Mouse (Mus musculus): ENCODE measurements around the gene Gm20489.

Gene Gm20489

DNA sequence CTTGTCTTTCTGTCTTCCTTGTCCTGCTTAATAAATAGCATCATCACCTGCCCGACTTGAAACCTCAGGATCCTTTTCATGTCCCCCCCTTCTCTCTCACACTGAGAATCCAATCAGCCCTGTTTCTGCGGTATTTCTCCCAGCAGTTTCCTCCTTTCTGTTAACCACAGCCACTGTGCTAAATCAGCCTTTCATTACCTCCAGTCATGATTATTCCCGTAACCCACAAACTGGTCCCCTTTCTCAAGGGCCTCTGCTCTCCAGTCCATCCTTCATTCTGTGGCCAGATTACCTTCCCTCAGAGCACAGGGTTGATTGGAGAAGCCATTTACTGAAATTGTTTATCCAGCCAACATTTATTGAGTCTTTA lies at the start of gene Gm20489:
Gene Gm20489, minus strand, starts transcription at position 269 of the 370 bp plus-strand sequence.
- WGBS, result 81% methylated on average over 3 of the region's 3 CpGs

DNA sequence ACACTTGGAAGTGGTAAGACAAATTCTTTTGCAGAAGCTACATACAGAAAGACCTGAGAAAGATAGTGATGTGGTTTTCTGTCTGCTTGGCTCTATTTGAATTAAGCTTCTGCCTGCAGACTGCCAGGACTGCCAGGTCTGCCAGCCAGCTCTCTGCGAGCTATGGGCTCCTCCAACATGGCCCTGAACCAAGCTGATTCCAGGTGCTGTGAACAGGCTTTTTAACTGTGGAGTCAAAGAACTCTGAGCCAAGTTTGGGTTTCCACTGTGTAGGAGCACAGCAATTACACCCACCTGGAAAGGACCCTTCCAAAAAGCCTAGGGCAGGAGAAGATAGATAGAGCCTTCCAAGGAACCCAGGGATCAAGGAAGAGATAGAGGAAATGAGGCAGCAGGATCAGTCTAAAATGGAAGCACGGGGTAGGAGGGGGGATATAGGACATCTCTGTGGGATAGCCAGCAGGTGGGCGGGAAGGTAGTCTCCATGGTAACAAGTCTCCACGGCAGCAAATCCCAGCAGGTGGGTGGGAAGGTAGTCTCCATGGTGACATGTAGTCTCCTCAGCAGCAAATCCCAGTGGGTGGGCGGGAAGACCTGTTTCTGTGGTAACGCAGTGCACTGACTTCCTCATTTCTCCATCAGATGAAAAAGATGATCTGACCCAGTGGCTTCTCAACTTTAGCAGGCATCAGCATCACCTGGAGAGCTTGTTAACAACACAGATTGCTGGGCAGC lies 45.0 kb upstream of the Gm20489 start:
- 16% methylated on average over 6 of the region's 6 CpGs for WGBS

DNA sequence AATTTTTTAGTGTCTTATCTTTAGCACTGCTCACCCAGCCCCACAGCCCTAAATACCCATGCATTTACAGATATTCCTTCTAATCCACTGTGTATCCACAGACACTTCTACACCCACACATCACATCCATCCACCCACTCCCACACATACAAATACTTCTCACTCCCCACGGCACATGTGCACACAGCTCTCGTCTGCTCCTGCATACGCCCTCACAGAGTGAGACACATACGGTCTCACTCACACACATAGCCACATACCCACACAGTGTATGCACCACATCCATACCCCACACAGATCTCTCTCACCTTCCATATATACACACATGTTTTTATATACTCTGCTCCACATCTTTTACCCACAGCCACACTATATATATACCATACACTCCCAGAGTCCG lies 40.5 kb upstream of the Gm20489 start:
- 48% methylated on average over 5 of the region's 5 CpGs for WGBS

DNA sequence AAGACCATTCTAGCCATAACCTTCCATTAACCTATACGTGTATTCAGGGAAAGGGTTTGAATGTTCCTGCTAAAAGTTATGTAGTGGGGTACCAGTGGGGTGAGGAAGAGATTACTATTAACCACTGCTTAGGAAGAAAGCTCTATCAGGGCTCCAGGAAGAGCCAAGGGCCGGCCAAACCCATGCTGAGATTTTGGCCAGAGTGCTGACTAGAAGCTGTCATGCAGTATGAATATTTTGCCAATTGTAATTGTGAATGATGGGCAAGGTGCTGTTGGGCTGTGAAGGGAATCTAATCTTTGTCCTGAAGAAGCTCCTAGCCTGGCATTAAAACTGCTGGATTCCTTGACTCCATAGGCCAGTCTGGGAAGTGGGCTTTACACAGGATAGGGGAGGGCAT lies 35.8 kb upstream of the Gm20489 start:
- WGBS, result 33% methylated on average over 2 of the region's 2 CpGs

DNA sequence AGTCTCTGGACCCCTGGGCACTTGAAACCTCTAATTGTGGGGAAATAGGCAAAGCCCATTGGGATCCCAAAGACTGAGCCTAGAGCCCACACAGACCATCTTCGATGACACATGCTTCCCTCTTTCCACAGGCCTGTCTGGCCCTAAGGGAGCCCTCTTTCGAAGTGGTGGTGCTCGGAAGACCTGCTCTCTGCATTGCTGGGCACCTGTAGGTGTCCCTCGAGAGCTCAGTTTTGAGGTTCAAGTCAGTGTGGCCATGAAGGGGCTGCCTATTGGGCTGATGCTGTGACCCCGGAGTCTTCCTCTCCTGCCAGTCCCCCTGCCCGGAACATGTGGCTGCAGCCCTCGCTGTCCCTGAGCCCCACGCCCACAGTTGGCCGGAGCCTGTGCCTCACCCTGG lies 32.8 kb upstream of the Gm20489 start:
- 20% methylated on average over 9 of the region's 9 CpGs for WGBS

DNA sequence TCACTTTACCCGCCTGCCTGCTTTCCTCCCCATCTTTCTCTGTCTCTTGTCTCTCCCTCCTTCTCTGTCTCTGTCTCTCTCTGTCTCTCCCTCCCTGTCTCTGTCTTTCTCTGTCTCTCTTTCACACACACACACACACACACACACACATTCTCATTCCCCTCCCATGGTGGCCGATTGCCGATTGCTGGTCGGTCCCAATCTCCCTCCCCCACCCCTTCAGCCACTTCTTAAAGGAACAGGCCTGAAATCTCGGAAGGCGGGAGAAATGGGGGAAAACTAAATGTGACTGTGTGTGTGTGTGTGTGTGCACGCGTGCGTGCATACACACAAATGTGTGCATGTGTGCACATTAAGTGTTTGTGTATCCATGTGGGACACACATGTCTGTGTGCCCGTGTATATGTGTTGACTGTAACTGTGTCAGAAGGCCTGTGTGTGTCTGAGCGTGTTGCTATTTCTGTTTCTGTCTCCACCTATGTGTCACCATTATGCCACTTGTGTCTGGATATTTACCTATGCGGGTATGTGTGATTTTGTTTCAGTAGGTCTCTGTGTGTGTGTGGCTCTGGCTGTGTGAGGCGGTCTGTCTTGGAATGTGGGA lies 31.7 kb upstream of the Gm20489 start:
- WGBS, result 11% methylated on average over 13 of the region's 13 CpGs

DNA sequence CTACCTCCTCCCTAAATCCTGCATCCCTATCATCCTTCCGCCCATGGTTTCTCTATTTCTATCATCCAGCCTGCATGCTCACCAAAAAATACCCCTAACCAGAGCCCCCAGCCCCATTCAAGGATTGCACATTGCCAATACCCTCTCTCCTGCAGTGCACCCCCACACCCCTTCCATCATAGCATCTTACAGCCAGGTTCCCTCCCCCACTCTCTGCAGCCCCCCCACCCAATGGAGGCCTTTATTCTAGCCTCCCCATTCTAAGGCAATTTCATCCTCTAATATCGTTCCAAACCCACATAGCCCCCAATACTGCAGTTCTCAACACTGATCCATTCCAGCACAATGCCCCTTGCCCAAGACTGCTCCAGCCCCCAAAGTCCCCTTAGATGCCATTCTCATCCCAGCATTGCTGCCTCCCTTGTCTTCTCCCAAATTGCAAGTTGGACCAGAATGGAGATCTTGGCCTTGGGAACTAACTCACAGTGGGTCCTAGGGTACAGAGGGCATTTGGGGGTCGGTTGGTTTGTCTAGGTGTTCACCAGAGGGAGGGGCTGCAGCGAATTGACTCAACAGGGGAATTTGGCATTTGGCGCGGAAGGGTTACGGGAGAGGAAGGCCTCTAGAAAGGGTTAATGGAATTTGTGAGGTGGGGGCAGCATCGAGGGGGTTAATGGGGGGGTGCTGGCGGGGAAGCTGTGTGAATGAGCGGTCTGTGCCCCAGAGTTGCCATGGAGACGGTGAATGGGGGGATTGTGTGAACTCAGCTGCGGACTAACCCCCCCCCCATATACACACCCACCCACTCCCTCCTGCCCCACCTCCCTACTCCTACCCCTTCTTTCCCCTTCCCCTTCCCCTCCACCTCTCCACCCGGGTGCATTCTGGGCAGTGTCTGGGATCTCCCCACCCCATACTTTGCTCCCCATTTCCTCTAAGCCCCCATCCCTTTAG lies 30.9 kb upstream of the Gm20489 start:
- 5% methylated on average over 7 of the region's 13 CpGs for WGBS

DNA sequence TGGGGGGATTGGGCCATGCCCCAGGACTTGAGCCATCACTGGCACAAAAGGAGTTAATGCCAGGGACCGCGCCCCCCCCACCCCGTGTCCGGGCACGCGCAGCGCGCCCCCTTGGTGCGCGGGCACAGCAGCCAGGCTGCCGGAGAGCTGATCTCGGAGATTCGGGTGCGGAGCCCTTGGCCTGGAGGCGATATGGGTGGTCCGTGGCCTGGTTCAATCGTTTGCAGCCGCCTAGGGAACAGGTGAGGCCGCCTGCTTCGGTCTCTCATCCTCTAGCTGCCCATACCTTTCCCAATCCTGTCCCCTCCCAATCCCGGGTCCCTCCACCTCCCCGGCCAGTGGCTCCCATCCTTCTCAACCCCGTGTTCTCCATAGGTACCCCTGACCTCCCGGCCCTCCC lies 30.2 kb upstream of the Gm20489 start, which contains the start of gene Nlgn3:
Gene Nlgn3, plus strand, starts transcription at position 114 of the 400 bp plus-strand sequence.
- 0% methylated on average over 13 of the region's 24 CpGs for WGBS

DNA sequence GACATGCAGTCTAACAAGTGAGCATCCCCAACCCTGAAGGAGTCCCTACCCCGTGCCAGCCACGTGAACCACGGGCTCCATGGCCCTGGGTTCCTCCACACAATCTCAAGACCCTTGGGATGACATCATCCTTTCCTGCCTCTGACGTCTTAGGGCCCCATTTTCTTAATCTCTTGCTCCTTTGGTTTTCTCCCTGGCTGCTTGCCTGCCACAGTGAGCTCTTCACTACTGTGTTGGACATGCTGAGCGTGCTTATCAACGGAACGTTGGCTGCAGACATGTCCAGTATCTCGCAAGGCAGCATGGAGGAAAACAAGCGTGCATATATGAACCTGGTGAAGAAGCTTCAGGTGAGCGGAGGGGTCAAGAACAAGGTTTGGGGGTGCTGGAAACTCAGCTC lies 21.3 kb upstream of the Gm20489 start:
- WGBS, result 87% methylated on average over 10 of the region's 10 CpGs

DNA sequence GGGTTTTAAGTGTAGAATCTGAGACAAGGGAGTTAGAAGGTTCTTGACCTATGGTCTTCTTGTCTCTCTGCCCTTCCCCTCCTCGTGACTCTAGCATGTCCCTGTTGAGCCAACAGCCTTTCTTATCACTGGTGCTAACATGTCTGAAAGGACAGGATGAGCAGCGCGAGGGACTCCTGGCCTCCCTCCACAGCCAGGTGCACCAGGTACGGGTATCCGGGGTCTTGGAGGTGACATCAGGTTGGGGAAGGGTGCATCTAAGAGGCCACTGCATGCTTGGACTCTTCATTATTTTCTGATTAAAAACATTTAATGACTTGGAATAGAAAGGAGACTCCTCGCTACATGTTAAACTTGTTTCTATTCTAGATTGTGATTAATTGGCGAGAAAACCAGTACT lies 20.2 kb upstream of the Gm20489 start:
- WGBS, result 98% methylated on average over 7 of the region's 7 CpGs

DNA sequence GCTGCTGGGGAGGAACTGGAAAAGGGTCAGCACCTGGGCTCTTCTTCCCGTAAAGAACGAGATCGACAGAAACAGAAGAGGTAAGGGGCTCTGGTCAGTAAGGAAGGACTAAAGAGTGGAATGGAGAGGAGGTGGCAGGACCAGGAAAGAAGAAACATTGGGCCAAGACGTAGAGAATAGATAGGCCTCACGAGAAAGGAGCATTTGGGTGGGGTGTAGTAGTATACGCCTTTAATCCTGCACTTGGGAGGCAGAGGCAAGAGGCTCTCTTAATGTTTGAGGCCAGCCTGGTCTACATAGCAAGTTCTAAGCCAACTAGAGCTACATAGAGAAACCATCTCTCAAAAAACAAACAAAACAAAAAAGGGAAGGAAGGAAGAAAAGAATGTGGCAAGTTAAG lies 19.6 kb upstream of the Gm20489 start:
- 89% methylated on average over 6 of the region's 6 CpGs for WGBS

DNA sequence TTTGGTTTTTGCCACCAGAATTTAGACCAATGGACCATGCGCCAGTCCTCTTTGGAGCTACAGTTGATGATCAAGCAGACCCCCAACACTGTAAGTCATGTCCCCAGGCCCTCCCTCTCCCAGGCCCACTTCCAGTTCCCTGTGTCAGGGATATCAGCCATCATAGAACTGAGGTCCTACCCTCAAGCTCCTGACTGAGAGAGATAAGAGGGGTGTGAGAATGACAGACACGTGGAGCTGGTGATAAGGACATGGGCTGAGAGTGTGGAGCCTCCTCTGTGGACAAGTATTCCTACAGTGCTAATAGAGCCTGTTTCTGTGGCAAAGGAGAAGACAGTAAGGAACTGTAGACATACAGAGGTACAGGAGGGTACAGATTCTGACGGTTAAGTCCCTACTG lies 18.7 kb upstream of the Gm20489 start:
- WGBS, result 96% methylated on average over 3 of the region's 3 CpGs

DNA sequence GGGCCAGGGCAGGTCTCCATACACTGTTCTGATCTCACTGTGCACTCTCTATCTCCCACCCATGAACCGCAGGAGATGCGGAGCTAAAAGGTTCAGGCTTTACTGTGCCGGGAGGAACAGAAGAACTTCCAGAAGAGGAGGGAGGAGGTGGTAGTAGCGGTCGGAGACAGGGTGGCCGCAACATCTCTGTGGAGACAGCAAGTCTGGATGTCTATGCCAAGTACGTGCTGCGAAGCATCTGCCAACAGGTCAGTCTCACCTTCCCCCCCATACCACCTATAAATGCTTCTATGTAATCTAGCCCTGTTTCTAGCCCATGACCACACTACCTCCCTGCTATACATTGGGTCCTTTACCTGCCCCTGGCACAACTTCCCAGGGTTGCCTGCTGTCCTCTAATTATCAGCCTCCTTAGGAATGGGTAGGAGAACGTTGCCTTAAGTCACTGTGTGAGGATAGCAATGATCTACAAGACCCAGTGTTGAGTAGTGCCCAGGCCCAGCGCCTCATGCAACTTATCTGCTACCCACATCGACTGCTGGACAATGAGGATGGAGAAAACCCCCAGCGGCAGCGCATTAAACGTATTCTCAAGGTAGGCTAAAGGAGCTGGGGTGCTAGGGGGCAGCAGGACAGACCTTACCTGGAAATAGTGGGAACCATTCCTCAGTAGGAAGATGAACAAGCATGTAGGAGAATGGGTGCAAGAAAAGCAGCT lies 17.3 kb upstream of the Gm20489 start:
- WGBS, result 94% methylated on average over 14 of the region's 14 CpGs

DNA sequence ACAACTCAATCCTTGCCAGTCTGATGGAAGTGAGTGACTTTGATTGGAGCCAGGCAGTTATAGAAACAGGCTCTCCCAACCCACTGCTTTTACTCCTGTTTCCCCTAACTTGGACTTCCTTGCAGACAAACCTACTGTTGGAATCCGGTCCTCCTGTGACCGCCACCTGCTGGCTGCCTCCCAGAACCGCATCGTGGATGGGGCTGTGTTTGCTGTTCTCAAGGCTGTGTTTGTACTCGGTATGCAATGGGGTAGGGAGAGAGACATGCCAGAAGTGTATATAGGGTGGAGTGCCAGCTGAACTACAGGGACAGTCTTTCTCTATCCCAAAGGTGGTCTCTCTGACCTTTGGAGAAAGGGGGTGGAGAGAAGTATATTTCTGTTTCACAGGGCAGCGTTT lies 16.7 kb upstream of the Gm20489 start:
- WGBS, result 16% methylated on average over 6 of the region's 6 CpGs

DNA sequence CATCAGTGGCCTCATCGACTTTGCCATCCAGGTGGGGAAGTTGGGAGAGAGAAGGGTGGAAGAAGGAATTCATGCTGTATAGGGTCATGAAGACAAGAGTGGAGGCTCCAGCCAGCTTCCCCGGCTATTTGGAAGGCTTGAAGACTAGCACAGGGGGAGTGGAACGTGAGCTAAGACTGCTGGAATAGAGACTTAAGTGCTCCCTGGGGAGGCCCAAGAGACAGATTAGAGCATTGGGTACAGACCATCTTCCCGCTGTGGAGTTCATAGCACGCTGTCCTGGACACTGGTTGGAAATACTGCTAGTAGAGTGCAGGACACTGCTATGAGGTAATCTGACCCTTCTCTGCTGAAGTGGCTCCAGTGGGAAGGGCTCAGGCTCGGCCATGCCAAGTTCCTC lies 14.0 kb upstream of the Gm20489 start:
- 85% methylated on average over 6 of the region's 6 CpGs for WGBS

DNA sequence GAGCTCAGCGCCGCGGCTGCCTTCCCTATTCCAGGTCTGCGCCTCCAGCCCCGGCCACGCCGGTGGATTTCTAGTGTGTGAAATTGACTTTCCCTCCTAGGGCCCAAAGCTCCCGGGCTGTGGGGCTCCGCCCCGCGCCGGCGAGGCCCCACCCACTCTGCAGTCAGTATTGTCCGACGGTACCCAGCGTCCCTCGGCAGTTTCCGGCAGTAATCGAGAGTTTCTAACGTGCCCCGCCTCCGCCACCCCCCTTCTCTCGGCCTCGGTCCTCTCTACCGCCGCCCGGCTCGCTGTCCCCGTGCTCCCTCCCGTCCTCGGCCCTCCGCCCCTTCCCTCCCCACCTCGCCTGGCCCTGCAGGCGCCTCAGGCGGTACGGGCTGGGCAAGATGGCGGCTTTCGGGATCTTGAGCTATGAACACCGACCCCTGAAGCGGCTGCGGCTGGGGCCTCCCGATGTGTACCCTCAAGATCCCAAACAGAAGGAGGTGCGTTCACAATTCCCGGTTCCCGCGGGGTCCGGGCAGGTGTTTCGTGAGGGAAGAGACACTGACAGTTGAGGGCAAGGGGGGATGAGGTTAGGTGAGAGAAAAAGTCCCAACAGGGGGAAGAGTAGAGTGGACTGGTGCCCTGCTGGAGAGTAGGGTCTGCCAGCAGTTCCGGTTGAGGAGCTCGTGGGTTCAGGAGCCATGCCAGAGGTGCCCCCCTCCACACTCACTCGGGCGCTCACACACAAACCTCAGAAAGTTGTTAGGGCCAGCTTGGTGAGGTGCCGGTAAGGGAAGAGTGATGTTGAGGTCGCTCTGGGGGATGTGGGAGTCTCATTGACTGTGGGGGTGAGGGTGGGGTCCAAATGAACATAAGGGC lies 5.3 kb upstream of the Gm20489 start, which contains the start of gene Med12:
Gene Med12, plus strand, starts transcription at position 156 of the 864 bp plus-strand sequence.
- 5% methylated on average over 52 of the region's 54 CpGs for WGBS

DNA sequence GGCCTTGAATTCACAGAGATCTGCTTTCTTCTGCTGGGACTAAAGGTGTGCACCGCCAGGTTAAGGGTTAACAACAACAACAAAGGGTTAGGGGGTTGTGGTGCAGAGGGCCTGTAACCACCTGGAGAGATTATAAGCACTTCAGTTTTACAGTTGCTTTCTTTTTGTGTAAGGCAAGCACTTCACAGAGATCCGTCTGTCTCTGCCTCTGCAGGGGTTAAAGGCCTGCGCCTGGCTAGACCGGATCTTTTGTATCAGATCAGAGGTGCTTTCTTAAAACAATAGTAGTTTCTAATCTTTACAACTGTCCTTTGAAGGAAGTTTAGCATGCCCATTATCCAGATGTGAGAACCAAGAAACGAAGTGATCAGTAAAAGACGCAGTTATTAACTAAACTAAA lies 4.6 kb upstream of the Gm20489 start:
- 18% methylated on average over 6 of the region's 6 CpGs for WGBS

DNA sequence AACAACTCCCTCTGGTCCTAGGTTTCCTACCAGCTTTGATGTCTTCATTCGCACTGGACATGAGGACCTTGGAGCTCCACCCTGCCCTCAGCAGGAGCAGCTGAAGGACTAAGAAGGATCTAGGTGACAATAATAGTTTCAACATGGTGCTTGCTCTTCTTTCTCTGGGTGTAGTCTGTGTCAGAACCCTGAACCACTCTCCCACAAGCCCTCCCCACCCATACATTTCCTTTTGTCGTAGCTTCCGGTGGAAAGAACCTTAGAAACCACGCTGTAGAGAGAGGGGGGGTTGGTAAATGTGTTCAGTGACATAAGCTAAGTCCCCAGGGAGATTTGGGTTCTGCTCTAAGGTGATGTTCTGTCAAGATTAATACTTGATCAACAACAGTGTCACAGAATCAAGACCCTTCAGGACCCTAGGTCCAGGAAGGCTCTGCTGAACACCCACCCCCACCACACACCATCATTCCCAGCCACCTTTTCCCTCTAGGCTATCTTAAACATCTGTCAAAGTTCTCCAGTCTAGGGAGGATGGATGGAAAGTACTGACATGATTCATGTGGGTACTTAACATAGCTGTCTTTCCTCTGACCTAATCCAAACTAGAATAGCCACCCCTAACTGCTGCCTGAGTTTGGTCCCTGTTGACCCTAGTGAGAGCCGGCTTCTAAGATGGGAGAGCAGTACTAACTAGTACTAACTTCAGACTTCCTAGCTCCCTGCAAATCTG lies 633 bp downstream of the Gm20489 start, which contains the start of gene Il2rg:
Gene Il2rg, minus strand, starts transcription at position 231 of the 730 bp plus-strand sequence.
- 71% methylated on average over 5 of the region's 5 CpGs for WGBS

DNA sequence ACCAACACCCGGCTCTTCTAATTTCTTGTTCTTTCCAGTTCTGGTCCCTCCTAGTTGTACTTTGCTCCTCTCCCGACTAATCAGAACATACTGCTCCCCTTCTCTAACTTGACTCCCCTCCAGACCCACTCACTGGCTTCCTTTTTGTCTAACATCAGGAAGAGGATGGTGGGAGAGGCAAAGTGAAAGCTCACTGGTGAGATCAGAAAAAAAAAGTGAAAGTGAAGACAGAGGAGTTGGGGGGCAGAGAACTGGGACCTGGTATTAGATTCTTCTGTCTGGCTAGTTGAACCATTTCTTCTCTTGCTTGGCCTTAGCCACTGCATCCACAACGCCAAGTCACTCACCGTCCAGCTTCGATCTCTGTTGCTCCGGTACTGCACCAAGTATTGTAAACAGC lies 2.2 kb downstream of the Gm20489 start:
- WGBS, result 96% methylated on average over 6 of the region's 6 CpGs

DNA sequence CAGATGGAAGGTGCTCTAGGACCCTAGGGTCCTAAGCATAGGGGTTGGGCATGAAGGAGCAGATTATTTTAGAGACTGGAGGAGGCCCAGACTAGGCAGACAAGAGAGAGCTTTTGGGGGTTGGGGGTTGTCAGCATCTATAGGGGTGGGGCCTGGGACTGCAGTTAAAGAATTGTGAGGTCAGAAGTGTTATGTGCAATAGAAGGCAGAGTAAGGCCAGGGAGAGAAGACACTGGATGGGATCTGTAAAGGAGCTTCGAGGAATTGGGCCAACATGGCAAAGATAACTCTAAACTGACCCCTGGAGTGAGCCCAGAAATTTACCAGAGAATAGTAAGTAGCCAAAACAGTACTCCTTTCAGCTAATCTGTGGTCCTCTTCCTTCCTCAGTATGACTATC lies 4.9 kb downstream of the Gm20489 start, which contains the start of gene Gm614:
Gene Gm614, minus strand, starts transcription at position 101 of the 400 bp plus-strand sequence.
- 82% methylated on average over 1 of the region's 1 CpGs for WGBS

All from cerebral cortex, adult 2 months (tissue).